Mouse (Mus musculus) embryonic facial prominence, embryonic 11.5 days (tissue): Measurements from ENCODE around the gene Mtcl1. TPM values are rescaled to one million over a fixed set of nuclear protein-coding genes. Genes with fewer than 3 reads are reported as not detected.

Source experiments
- ATAC-seq: fragments of 200-750 bp; cut with Nextera tagmentation; replicated peaks from 2 replicates; pipeline ENCODE4 v1.8.0; 2017; ENCODE audit warnings: low read depth; ENCODE audit not compliant: insufficient number of reproducible peaks, low FRiP score, low TSS enrichment
- DNase-seq: peaks from one replicate; pipeline ENCODE4 v3.0.0-alpha.2; 2015; ENCODE audit warnings: low spot score
- H3K27ac ChIP-seq: fragments of 300-500 bp; sonication (generic); replicated peaks from 2 replicates; pipeline ENCODE4 v1.5.1; 2014; ENCODE audit warnings: mild to moderate bottlenecking, low read depth, low read length, control low read depth
- H3K27me3 ChIP-seq: fragments of 300-500 bp; sonication (generic); 2 replicates; pipeline ENCODE4 v1.6.1; 2014; ENCODE audit warnings: mild to moderate bottlenecking, low read length, moderate library complexity, mixed read lengths; ENCODE audit not compliant: control insufficient read depth, insufficient read depth
- H3K36me3 ChIP-seq: fragments of 300-500 bp; sonication (generic); replicated peaks from 2 replicates; pipeline ENCODE4 v1.6.1; 2014; ENCODE audit warnings: low read depth, mild to moderate bottlenecking, low read length, moderate library complexity, mixed read lengths; ENCODE audit not compliant: control insufficient read depth, insufficient read depth
- H3K4me1 ChIP-seq: fragments of 300-500 bp; sonication (generic); 2 replicates; pipeline ENCODE4 v1.6.1; 2014; ENCODE audit warnings: low read length, mixed read lengths; ENCODE audit not compliant: control insufficient read depth, insufficient read depth
- H3K4me2 ChIP-seq: fragments of 300-500 bp; sonication (generic); 2 replicates; pipeline ENCODE4 v1.6.1; 2014; ENCODE audit warnings: low read depth, mild to moderate bottlenecking, control low read depth, low read length, moderate library complexity
- H3K4me3 ChIP-seq: fragments of 300-500 bp; sonication (generic); 2 replicates; pipeline ENCODE4 v1.5.1; 2014; ENCODE audit warnings: low read depth, low read length, control low read depth
- H3K9ac ChIP-seq: fragments of 300-500 bp; sonication (generic); replicated peaks from 2 replicates; pipeline ENCODE4 v1.6.1; 2014; ENCODE audit warnings: mild to moderate bottlenecking, control low read depth, low read length
- H3K9me3 ChIP-seq: fragments of 300-500 bp; sonication (generic); replicated peaks from 2 replicates; pipeline ENCODE4 v1.6.1; 2016; ENCODE audit warnings: mild to moderate bottlenecking, low read length, inconsistent platforms, mixed read lengths; ENCODE audit not compliant: control insufficient read depth
- WGBS: fragments of 180-500 bp; shearing (Covaris S2); extraction: QIAGEN DNeasy Blood & Tissue Kit; methylation state at CpG from one replicate; pipeline ENCODE4 v1.1.7; 2014; 5-methylcytosine and 5-hydroxymethylcytosine counted together
- polyA plus RNA-seq: library from polyadenylated mRNA; unstranded; fragments of >200 nt; fragmentation: Nextera tagmentation; extraction: Ambion mirVana; gene quantifications from 2 replicates; pipeline ENCODE4 v1.2.1, GENCODE M21; 2014

Mtcl1 gene
- polyA plus RNA-seq, 1 experiment from 2014 or later, result 6.0 TPM

DNA sequence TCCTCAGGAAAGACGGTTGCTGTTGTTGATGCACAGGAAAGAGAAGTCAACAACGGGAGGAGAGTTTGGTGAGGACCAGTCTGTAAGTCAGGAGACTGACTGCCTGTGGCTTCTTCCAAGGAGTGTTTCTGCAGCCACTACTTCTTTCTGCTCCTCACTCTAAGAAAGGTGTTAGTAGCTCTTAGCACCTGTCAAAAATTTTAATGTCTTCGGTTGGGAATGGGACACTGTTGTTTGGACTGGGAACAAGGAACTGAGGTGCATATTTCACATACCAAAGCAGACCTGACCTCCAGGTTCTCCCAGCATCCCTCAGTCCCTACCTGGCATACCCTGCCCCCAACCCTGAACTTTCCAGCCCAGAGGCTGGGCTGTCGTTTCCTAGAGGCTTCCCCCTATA, 21.7 kb upstream of the Mtcl1 start:
- no peaks in the 10 kb centered on the region for H3K4me1 ChIP-seq
- no peaks in the 10 kb centered on the region for H3K27me3 ChIP-seq
- no peaks in the 10 kb centered on the region for H3K9me3 ChIP-seq
- ATAC-seq, result no peak
- no peak overlapping the region for H3K27ac ChIP-seq
- H3K36me3 ChIP-seq, result no peaks in the 10 kb centered on the region
- no peak for DNase-seq
- H3K4me3 ChIP-seq, result no peak overlapping the region
- WGBS, result 77% methylated on average over 4 of the region's 4 CpGs
- H3K4me2 ChIP-seq, result no peak overlapping the region
- no peak overlapping the region for H3K9ac ChIP-seq

DNA sequence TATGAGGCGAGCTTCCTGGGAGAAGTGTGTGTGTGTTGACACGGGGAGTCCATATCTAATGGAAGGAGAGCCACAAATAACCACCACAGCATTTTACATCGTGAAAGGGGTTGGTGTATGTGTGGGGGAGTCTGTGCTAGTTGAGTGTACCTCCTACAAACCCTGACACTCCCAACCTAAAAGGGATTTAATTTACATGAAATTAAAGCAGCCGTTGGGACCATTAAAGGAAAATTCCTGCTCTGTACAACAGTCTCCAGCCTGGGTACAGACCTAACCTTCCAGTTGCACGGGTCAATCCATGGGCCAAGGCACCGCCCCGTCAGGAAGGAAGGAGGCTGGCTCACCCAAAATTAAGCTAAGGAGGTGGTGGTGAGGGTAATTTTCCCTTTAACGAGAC, 20.5 kb upstream of the Mtcl1 start:
- no peaks in the 10 kb centered on the region for H3K4me1 ChIP-seq
- no peak overlapping the region for H3K27ac ChIP-seq
- no peaks in the 10 kb centered on the region for H3K36me3 ChIP-seq
- 29% methylated on average over 8 of the region's 8 CpGs for WGBS
- no peaks in the 10 kb centered on the region for H3K27me3 ChIP-seq
- H3K4me3 ChIP-seq, result no peak overlapping the region
- H3K9ac ChIP-seq, result no peak overlapping the region
- H3K4me2 ChIP-seq, result no peak overlapping the region
- ATAC-seq (no peak), DNase-seq (no peak)
- H3K9me3 ChIP-seq, result no peaks in the 10 kb centered on the region

DNA sequence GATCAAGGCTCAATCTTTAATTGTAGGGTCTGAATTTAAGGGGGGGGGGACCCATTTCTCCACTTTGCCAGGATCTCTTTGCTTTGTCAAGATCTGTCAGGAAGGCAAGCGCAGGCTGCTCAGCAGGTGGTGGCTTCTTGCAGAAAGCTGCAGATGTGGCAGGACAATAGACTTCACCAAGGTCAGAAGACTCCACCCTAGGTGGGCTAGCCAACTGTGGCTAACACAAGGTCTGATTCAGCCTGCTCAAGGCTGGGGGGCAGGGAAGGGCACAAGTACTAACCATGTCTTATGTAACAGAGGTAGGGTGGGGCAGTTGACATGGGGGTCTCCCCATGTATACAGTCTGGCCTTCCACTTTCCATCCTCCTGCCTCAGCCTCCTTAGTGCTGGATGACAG, 7.7 kb upstream of the Mtcl1 start:
- DNase-seq, result no peak
- H3K4me2 ChIP-seq, result no peak overlapping the region
- no peaks in the 10 kb centered on the region for H3K27me3 ChIP-seq
- WGBS, result 47% methylated on average over 1 of the region's 1 CpGs
- H3K4me1 ChIP-seq, result no peaks in the 10 kb centered on the region
- no peak overlapping the region for H3K27ac ChIP-seq
- no peak for ATAC-seq
- H3K9ac ChIP-seq, result no peak overlapping the region
- no peaks in the 10 kb centered on the region for H3K9me3 ChIP-seq
- H3K4me3 ChIP-seq, result no peak overlapping the region
- H3K36me3 ChIP-seq, result no peaks in the 10 kb centered on the region

DNA sequence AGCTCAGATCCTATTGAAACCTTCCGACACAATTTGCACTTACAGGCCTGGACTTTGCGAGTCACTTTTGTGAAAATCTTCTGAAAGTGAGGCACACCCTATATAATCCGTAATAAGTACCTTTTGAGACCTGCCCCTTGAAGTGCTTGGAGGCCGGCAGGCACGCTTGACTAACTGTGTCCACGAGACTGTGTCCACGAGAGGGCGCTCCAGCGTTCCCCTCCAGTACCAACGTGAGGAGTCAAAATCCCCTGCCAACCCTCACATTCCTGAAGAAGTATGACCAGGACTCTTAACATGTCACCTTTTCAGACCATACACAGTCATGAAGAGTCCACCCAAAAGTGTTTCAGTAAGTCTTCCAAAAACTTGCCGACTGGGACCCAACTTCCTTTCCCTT, 1.6 kb upstream of the Mtcl1 start:
- Histone ChIP-seq H3K27me3 (peaks cover 17% of the 10 kb centered on the region), H3K4me2 (peak overlapping the region; percentile 97; the same call in 1 of the 2 replicates), H3K27ac (no peak overlapping the region), H3K9ac (no peak overlapping the region), H3K9me3 (no peaks in the 10 kb centered on the region), H3K36me3 (no peaks in the 10 kb centered on the region), H3K4me1 (peaks cover 9% of the 10 kb centered on the region), H3K4me3 (no peak overlapping the region)
- DNase-seq (peak; percentile 93), ATAC-seq (no peak)
- WGBS, result 2% methylated on average over 11 of the region's 11 CpGs

GRCm38 (mm10) chr17:66450526-66451070, 1.0 kb upstream of the Mtcl1 start:
- Histone ChIP-seq H3K4me2 (peak overlapping the region; percentile 97), H3K27me3 (peaks cover 17% of the 10 kb centered on the region), H3K4me1 (peaks cover 9% of the 10 kb centered on the region), H3K27ac (no peak overlapping the region), H3K9me3 (no peaks in the 10 kb centered on the region), H3K9ac (no peak overlapping the region), H3K36me3 (no peaks in the 10 kb centered on the region), H3K4me3 (peak overlapping the region; percentile 86; the same call in 1 of the 2 replicates)
- DNase-seq (no peak), ATAC-seq (no peak)
- WGBS, result 4% methylated on average over 18 of the region's 18 CpGs

DNA sequence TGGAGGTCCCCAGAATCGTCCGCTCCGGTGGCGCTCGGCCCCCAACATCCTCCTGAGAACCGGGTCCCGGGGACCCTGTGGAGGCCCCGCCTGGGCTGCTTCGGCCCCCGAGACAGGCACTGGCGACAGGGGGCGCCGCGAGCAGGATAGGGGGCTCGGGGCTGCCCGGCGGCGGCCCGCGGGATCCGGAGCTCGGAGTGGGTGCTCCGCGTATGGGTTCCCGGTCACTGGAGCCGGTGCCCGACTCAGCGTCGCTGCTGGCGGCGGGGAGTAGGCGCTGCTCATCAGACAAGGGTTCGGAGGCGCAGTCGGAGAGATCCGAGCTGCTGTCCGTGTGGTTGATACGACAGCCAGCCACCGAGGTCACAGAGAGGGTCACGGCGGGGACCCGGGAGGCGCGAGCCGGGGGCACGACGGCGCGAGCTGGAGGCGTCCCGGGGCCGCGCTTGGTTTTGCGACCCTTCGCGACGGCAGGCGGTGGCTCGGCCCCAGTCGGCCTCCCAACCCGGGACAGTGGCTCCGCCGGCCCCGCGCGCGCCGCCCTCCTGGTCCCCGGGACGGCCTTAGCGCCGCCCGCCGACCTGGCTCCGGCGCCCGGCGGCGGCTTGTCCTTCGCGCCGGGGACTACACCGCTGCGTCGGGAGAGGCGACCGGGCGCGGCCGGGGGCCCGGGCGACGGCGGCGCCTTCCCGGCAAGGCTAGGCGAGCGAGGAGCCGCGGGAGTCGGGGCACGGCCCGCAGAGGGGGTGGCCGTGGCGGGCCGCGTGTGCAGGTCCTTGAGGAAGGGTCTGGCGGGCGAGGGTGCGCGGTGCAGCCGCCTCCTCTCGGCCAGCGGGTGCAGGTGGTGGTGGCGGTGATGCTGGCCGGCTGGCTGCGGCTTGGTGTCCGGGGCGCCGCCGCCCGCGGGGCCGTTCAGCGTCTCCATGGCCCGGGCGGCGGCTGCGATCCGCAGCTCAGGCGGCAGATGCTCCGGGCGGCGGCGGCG, 837 bp downstream of the Mtcl1 start:
- Histone ChIP-seq H3K9ac (peak overlapping the region; percentile 77), H3K27ac (peak overlapping the region; percentile 70), H3K9me3 (no peaks in the 10 kb centered on the region), H3K4me1 (peaks cover 9% of the 10 kb centered on the region), H3K36me3 (no peaks in the 10 kb centered on the region), H3K4me2 (peak overlapping the region; percentile 97), H3K4me3 (peak overlapping the region; percentile 86), H3K27me3 (peaks cover 17% of the 10 kb centered on the region)
- under 1% methylated on average over 100 of the region's 136 CpGs for WGBS
- ATAC-seq (no peak; the same call in 1 of the 2 replicates), DNase-seq (peak; percentile 55)

DNA sequence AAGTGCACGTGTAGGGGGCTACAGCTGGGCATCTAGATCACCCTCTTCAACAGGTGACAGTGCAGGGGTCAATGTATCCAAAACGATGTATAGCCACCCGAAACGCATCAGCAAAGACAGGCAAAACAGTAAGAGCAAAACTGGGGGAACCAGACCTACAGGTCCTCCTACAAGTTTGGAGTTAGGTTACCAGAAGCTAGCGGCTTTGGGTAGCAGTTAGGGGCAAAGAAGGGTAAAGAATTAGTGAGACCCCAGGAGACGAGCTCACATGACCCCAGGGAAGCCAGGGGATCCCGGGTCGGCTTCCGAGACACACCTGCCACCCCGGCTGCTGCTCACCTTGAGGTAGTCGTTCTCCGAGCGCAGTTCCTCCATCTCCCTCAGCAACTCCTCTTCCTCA, 1.6 kb downstream of the Mtcl1 start:
- Histone ChIP-seq H3K27me3 (peaks cover 17% of the 10 kb centered on the region), H3K4me3 (peak overlapping the region; percentile 86), H3K36me3 (no peaks in the 10 kb centered on the region), H3K9ac (peak overlapping the region; percentile 77), H3K4me1 (peaks cover 9% of the 10 kb centered on the region), H3K27ac (no peak overlapping the region), H3K4me2 (peak overlapping the region; percentile 97), H3K9me3 (no peaks in the 10 kb centered on the region)
- WGBS, result 2% methylated on average over 13 of the region's 13 CpGs
- no peak for ATAC-seq
- DNase-seq, result no peak

GRCm38 (mm10) chr17:66447007-66447312, 2.6 kb downstream of the Mtcl1 start:
- no peaks in the 10 kb centered on the region for H3K36me3 ChIP-seq
- DNase-seq, result no peak
- H3K4me1 ChIP-seq, result peaks cover 9% of the 10 kb centered on the region
- H3K4me3 ChIP-seq, result peak overlapping the region; percentile 86
- ATAC-seq, result no peak
- peak overlapping the region; percentile 15; the same call in 1 of the 2 replicates for H3K9ac ChIP-seq
- no peak overlapping the region for H3K27ac ChIP-seq
- H3K9me3 ChIP-seq, result no peaks in the 10 kb centered on the region
- 42% methylated on average over 7 of the region's 7 CpGs for WGBS
- H3K27me3 ChIP-seq, result peaks cover 17% of the 10 kb centered on the region
- H3K4me2 ChIP-seq, result peak overlapping the region; percentile 97
